Mouse (Mus musculus) cerebellum, adult 2 months (tissue): Measurements from ENCODE around the gene Cyth4. TPM values are rescaled to one million over a fixed set of nuclear protein-coding genes. Genes with fewer than 3 reads are reported as not detected.

Experiments
- DNase-seq, 2 experiments: peaks; one replicate each; pipeline ENCODE4 v3.0.0; 2021
- H3K27ac ChIP-seq: fragments of 200-500 bp; 2 replicates; pipeline ENCODE4 v1.5.1; 2012; ENCODE audit warnings: low read length, control low read depth, inconsistent platforms; ENCODE audit not compliant: insufficient read depth
- H3K27me3 ChIP-seq: fragments of 200-500 bp; 2 replicates; pipeline ENCODE4 v1.6.1; 2012; ENCODE audit warnings: inconsistent platforms, mild to moderate bottlenecking, low read length, moderate library complexity; ENCODE audit not compliant: control insufficient read depth, insufficient read depth
- H3K4me1 ChIP-seq: fragments of 200-500 bp; 2 replicates; pipeline ENCODE4 v1.6.1; 2011; ENCODE audit warnings: low read length; ENCODE audit not compliant: control insufficient read depth, insufficient read depth
- H3K4me3 ChIP-seq: fragments of 200-500 bp; replicated peaks from 2 replicates; pipeline ENCODE3; 2011; ENCODE audit warnings: mild to moderate bottlenecking, low read depth, low read length, control low read depth; ENCODE audit not compliant: insufficient read depth
- CTCF ChIP-seq: fragments of 200-500 bp; IDR thresholded peaks from 2 replicates; pipeline ENCODE4 v1.5.1; 2011; ENCODE audit warnings: low read depth, mild to moderate bottlenecking, control low read depth, low read length, moderate library complexity, borderline replicate concordance; ENCODE audit not compliant: insufficient read depth
- POLR2A ChIP-seq: fragments of 200-500 bp; IDR thresholded peaks from 2 replicates; pipeline ENCODE4 v1.6.1; 2011; ENCODE audit warnings: low read length, control low read depth, borderline replicate concordance; ENCODE audit not compliant: insufficient read depth
- WGBS: fragments of 180-500 bp; shearing (Covaris S2); methylation state at CpG from one replicate; pipeline ENCODE4 v1.1.7; 2018; 5-methylcytosine and 5-hydroxymethylcytosine counted together
- polyA plus RNA-seq: library from polyadenylated mRNA; depleted of rRNA; stranded (reverse); fragments of >200 nt; gene quantifications from 2 replicates; pipeline ENCODE4 v1.2.3, GENCODE M21; 2012

Gene Cyth4
- polyA plus RNA-seq, 1 experiment: 4.6 TPM

- no peak for DNase-seq
- no peak overlapping the region for H3K4me3 ChIP-seq
- H3K27me3 ChIP-seq: no peaks in the 10 kb centered on the region
- H3K4me1 ChIP-seq: peaks cover 7% of the 10 kb centered on the region
- H3K27ac ChIP-seq: no peak overlapping the region
- WGBS: 71% methylated on average over 4 of the region's 4 CpGs
- TF ChIP-seq CTCF (no peak), POLR2A (no peak)
Measured at GRCm38 (mm10) chr15:78597729-78598128, 882 bp downstream of the Cyth4 start.

GRCm38 (mm10) chr15:78599124-78599523, 2.3 kb downstream of the Cyth4 start:
- no peaks in the 10 kb centered on the region for H3K27me3 ChIP-seq
- no peak overlapping the region for H3K4me3 ChIP-seq
- no peak for DNase-seq
- no peak overlapping the region for H3K27ac ChIP-seq
- TF ChIP-seq CTCF (no peak), POLR2A (no peak)
- WGBS: 85% methylated on average over 6 of the region's 6 CpGs
- H3K4me1 ChIP-seq: peaks cover 7% of the 10 kb centered on the region

- 92% methylated on average over 13 of the region's 13 CpGs for WGBS
- TF ChIP-seq POLR2A (no peak), CTCF (no peak)
- no peak for DNase-seq
- Histone ChIP-seq H3K27me3 (no peaks in the 10 kb centered on the region), H3K4me1 (peaks cover 7% of the 10 kb centered on the region), H3K4me3 (no peak overlapping the region), H3K27ac (no peak overlapping the region)
Measured at GRCm38 (mm10) chr15:78599529-78600193, 2.8 kb downstream of the Cyth4 start.

- peaks cover 19% of the 10 kb centered on the region for H3K4me1 ChIP-seq
- H3K4me3 ChIP-seq: no peak overlapping the region
- no peak overlapping the region for H3K27ac ChIP-seq
- no peaks in the 10 kb centered on the region for H3K27me3 ChIP-seq
- no peak for DNase-seq
- 59% methylated on average over 6 of the region's 6 CpGs for WGBS
- TF ChIP-seq POLR2A (no peak), CTCF (no peak)
Measured at GRCm38 (mm10) chr15:78601180-78601579, 4.3 kb downstream of the Cyth4 start.

GRCm38 (mm10) chr15:78604255-78604654, 7.4 kb downstream of the Cyth4 start:
- Histone ChIP-seq H3K27ac (no peak overlapping the region), H3K4me3 (no peak overlapping the region), H3K27me3 (no peaks in the 10 kb centered on the region), H3K4me1 (peaks cover 25% of the 10 kb centered on the region)
- no peak for DNase-seq
- TF ChIP-seq CTCF: no peak
- no peak for TF ChIP-seq POLR2A
- WGBS: 90% methylated on average over 6 of the region's 6 CpGs

- TF ChIP-seq POLR2A (no peak), CTCF (no peak)
- Histone ChIP-seq H3K27me3 (no peaks in the 10 kb centered on the region), H3K4me3 (no peak overlapping the region), H3K4me1 (peaks cover 25% of the 10 kb centered on the region), H3K27ac (no peak overlapping the region)
- DNase-seq: no peak
- WGBS: 51% methylated on average over 3 of the region's 3 CpGs
Measured at GRCm38 (mm10) chr15:78605371-78605791, 8.5 kb downstream of the Cyth4 start.

- Histone ChIP-seq H3K27me3 (no peaks in the 10 kb centered on the region), H3K4me1 (peaks cover 22% of the 10 kb centered on the region), H3K27ac (no peak overlapping the region), H3K4me3 (no peak overlapping the region)
- peak; percentile 89 to 91 for DNase-seq
- no peak for TF ChIP-seq POLR2A
- TF ChIP-seq CTCF: peak; percentile 17; the same call in 1 of the 2 replicates
- WGBS: 9% methylated on average over 6 of the region's 6 CpGs
Measured at GRCm38 (mm10) chr15:78606059-78606458, 9.2 kb downstream of the Cyth4 start.

- TF ChIP-seq CTCF: no peak
- TF ChIP-seq POLR2A: no peak
- no peaks in the 10 kb centered on the region for H3K27me3 ChIP-seq
- H3K4me3 ChIP-seq: no peak overlapping the region
- H3K4me1 ChIP-seq: peaks cover 18% of the 10 kb centered on the region
- WGBS: 72% methylated on average over 4 of the region's 4 CpGs
- no peak overlapping the region for H3K27ac ChIP-seq
- no peak for DNase-seq
Measured at GRCm38 (mm10) chr15:78607463-78607862, 10.6 kb downstream of the Cyth4 start.
